13 mouse cellular contexts compared by ENCODE assay signal in the genomic region with DNA sequence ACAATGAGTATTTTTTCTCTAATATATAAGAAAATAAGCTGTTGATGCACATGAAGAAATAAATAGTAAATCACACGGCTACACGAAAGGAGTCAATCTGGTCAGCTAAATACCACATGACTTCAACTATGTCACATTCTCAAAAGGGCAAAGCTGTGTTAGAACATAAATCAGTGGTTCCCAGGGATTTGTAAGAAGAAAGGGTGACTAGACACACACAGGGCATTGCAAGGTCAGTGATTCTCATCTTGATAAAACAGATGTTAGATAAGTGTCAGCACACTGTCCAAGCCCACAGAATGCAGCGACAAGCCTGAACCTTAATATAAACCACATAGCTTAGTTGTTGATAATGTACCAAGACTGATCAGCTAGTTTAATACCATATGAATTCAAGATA.
"Had no signal": no experiment of that assay in that cellular context is flagged by ENCODE, and none has a peak within 500 bp of the region (broad histone marks: within the 10 kb centered on the region; RNA-seq: fewer than 3 reads in every experiment).

No protein-coding gene starts in this region.

- H3K4me2 ChIP-seq: liver, embryonic 13.5 days; midbrain, embryonic 12.5 days; midbrain, embryonic 15.5 days had no signal

- DNase-seq: kidney, adult 18-20 months; kidney, adult 9 months; kidney, postnatal 14 days; kidney, postnatal 4 days; liver, embryonic 13.5 days; lung, adult 2 months; lung, postnatal 14 days; lung, postnatal 4 days; right cerebral cortex, postnatal 14 days; thymus, postnatal 25 days had no signal

- H3K27ac ChIP-seq: liver, embryonic 13.5 days; midbrain, embryonic 12.5 days; midbrain, embryonic 15.5 days; stomach, postnatal 0 days had no signal

- H3K9me3 ChIP-seq: liver, embryonic 13.5 days; midbrain, embryonic 12.5 days; midbrain, embryonic 15.5 days had no signal

- ATAC-seq: midbrain, embryonic 15.5 days had no signal

- H3K27me3 ChIP-seq: liver, embryonic 13.5 days; midbrain, embryonic 12.5 days; midbrain, embryonic 15.5 days had no signal

- H3K36me3 ChIP-seq: liver, embryonic 13.5 days; midbrain, embryonic 12.5 days; midbrain, embryonic 15.5 days had no signal

- H3K9ac ChIP-seq: liver, embryonic 13.5 days; midbrain, embryonic 12.5 days; midbrain, embryonic 15.5 days had no signal

- H3K4me3 ChIP-seq: liver, embryonic 13.5 days; midbrain, embryonic 12.5 days; midbrain, embryonic 15.5 days had no signal

- H3K4me1 ChIP-seq: midbrain, embryonic 12.5 days; midbrain, embryonic 15.5 days had no signal
